Mouse (Mus musculus): ENCODE data around the gene Olfr1424. TPM values are rescaled to one million over a fixed set of nuclear protein-coding genes. Genes with fewer than 3 reads are reported as not detected.

Olfr1424 gene
- not detected in 4 replicates for total RNA-seq (2023)

GRCm38 (mm10) chr19:12062582-12062981, at the start of gene Olfr1424:
TSS of gene Olfr1424 (minus strand) at chr19:12062682.

GRCm38 (mm10) chr19:12103234-12103633, 40.8 kb upstream of the Olfr1424 start, which contains the start of gene Olfr1427:
TSS of gene Olfr1427 (minus strand) at chr19:12103334.

DNA sequence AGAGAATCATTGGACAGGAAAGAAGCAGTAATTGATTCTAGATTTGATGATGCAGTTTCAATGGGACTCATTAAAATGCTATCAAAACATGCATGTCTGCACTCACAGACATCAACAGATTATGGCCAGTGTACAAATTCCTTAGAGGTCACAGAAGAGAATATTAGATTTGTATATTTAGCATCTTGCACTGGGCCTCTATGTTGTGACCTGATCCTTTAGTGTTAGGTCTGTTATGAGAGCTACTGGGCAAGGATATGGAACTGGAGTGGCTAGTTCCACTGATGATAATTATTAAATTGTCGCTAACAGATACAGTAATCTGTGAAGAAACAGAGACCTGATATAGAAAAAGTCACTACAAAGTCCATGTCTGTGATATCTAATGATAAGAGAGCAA, 29.4 kb upstream of the Olfr1424 start, which contains the start of gene Olfr1426:
Gene Olfr1426, minus strand, starts transcription at position 101 of the 400 bp plus-strand sequence.

GRCm38 (mm10) chr19:12077631-12078030, 15.1 kb upstream of the Olfr1424 start, which contains the start of gene Olfr1425:
TSS of gene Olfr1425 (minus strand) at chr19:12077731.

DNA sequence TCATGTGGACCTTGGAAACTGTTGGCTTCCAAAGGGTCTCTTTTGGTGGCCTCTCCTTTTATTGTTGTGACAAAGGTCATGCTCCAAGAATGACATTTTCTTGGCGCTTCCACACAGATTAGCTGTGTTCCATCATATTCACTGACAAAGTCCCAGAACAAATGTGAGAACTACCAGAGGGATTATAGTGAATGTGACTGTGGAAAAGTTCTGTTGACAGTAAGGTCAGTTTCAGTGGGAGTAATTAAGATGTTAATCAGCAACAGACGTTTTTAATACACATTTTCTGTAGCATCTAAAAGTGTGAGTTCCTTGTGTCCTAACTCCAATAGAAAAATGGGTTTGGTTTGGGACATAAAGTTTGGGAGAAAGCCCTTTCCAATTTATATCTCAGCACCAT, 21.3 kb downstream of the Olfr1424 start, which contains the start of gene Olfr1423:
Gene Olfr1423, minus strand, starts transcription at position 101 of the 400 bp plus-strand sequence.

Other genes starting within 250 kb of the Olfr1424 start
- gene Stx3, start 243.3 kb downstream of the Olfr1424 start, total RNA-seq (2023) = 0.39 to 1.0 TPM (median 0.71 TPM) in 4 replicates
- not detected in 4 replicates for gene Olfr1417, start 223.5 kb downstream of the Olfr1424 start, total RNA-seq (2023)
- not detected in 4 replicates for gene Olfr1418, start 201.6 kb downstream of the Olfr1424 start, total RNA-seq (2023)
- not detected in 4 replicates for gene Olfr1419, start 187.6 kb downstream of the Olfr1424 start, total RNA-seq (2023)
- not detected in 4 replicates for gene Olfr1420, start 176.1 kb downstream of the Olfr1424 start, total RNA-seq (2023)
- 68.1 to 75.5 TPM (median 72.5 TPM) in 4 replicates for gene Patl1, start 150.3 kb downstream of the Olfr1424 start, total RNA-seq (2023)
- 50.1 to 51.8 TPM (median 50.9 TPM) in 4 replicates for gene Osbp, start 96.7 kb downstream of the Olfr1424 start, total RNA-seq (2023)
- gene Olfr1423, start 21.4 kb downstream of the Olfr1424 start, total RNA-seq (2023) = not detected in 4 replicates
- not detected in 4 replicates for gene Olfr1425, start 15.0 kb upstream of the Olfr1424 start, total RNA-seq (2023)
- gene Olfr1426, start 29.3 kb upstream of the Olfr1424 start, total RNA-seq (2023) = not detected in 4 replicates
- not detected in 4 replicates for gene Olfr1427, start 40.7 kb upstream of the Olfr1424 start, total RNA-seq (2023)
- not detected in 4 replicates for gene Olfr1428, start 53.2 kb upstream of the Olfr1424 start, total RNA-seq (2023)
- gene Olfr76, start 60.5 kb upstream of the Olfr1424 start, total RNA-seq (2023) = not detected in 4 replicates
- not detected in 4 replicates for gene Olfr1555-ps1, start 107.4 kb upstream of the Olfr1424 start, total RNA-seq (2023)
- gene Olfr1431, start 138.0 kb upstream of the Olfr1424 start, total RNA-seq (2023) = not detected in 4 replicates
- not detected in 4 replicates for gene Olfr1432, start 169.9 kb upstream of the Olfr1424 start, total RNA-seq (2023)
- gene Olfr262, start 179.0 kb upstream of the Olfr1424 start, total RNA-seq (2023) = not detected in 4 replicates
- gene Olfr235, start 198.3 kb upstream of the Olfr1424 start, total RNA-seq (2023) = not detected in 4 replicates
- gene Olfr1434, start 217.2 kb upstream of the Olfr1424 start, total RNA-seq (2023) = not detected in 4 replicates
- gene Olfr1436, start 236.4 kb upstream of the Olfr1424 start, total RNA-seq (2023) = not detected in 4 replicates

All from B cell, adult 62 days (primary cell).